Mouse (Mus musculus) kidney, embryonic 15.5 days (tissue): ENCODE measurements around the gene Rap1gap2. TPM values are rescaled to one million over a fixed set of nuclear protein-coding genes. Genes with fewer than 3 reads are reported as not detected.
"Not testable (repeated sequence)": the region's sequence is repeated elsewhere in the genome, so short reads cannot be mapped to it uniquely, and the experiment has no call there.

Experiments used
- ATAC-seq: fragments of 200-750 bp; cut with Nextera tagmentation; replicated peaks from 2 replicates; pipeline ENCODE4 v1.8.0; 2017; ENCODE audit warnings: moderate TSS enrichment; ENCODE audit not compliant: low FRiP score
- H3K27ac ChIP-seq: fragments of 300-500 bp; sonication (generic); 2 replicates; pipeline ENCODE4 v1.5.1; 2015; ENCODE audit warnings: mild to moderate bottlenecking, inconsistent platforms
- H3K27me3 ChIP-seq: fragments of 300-500 bp; sonication (generic); 2 replicates; pipeline ENCODE4 v1.6.1; 2015; ENCODE audit warnings: inconsistent platforms
- H3K36me3 ChIP-seq: fragments of 300-500 bp; sonication (generic); 2 replicates; pipeline ENCODE4 v1.6.1; 2015; ENCODE audit warnings: inconsistent platforms
- H3K4me1 ChIP-seq: fragments of 300-500 bp; sonication (generic); 2 replicates; pipeline ENCODE4 v1.6.1; 2015; ENCODE audit warnings: inconsistent platforms
- H3K4me2 ChIP-seq: fragments of 300-500 bp; sonication (generic); 2 replicates; pipeline ENCODE4 v1.6.1; 2015; ENCODE audit warnings: moderate library complexity, mild to moderate bottlenecking, inconsistent platforms
- H3K4me3 ChIP-seq: fragments of 300-500 bp; sonication (generic); replicated peaks from 2 replicates; pipeline ENCODE4 v1.5.1; 2015; ENCODE audit warnings: mild to moderate bottlenecking, inconsistent platforms
- H3K9ac ChIP-seq: fragments of 300-500 bp; sonication (generic); 2 replicates; pipeline ENCODE4 v1.6.1; 2015; ENCODE audit warnings: mild to moderate bottlenecking, inconsistent platforms
- H3K9me3 ChIP-seq: fragments of 300-500 bp; sonication (generic); replicated peaks from 2 replicates; pipeline ENCODE4 v1.6.1; 2016; ENCODE audit warnings: inconsistent platforms
- whole genome bisulfite sequencing: fragments of 180-500 bp; shearing (Covaris S2); methylation state at CpG from one replicate; pipeline ENCODE4 v1.1.7; 2015; ENCODE audit warnings: mixed read lengths; 5-methylcytosine and 5-hydroxymethylcytosine counted together
- polyA plus RNA-seq: library from polyadenylated mRNA; unstranded; fragments of >200 nt; fragmentation: Nextera tagmentation; extraction: Ambion mirVana; gene quantifications from 2 replicates; pipeline ENCODE4 v1.2.1, GENCODE M21; 2015

Gene Rap1gap2
- polyA plus RNA-seq, 1 experiment from 2014 or later, result 6.4 TPM

DNA sequence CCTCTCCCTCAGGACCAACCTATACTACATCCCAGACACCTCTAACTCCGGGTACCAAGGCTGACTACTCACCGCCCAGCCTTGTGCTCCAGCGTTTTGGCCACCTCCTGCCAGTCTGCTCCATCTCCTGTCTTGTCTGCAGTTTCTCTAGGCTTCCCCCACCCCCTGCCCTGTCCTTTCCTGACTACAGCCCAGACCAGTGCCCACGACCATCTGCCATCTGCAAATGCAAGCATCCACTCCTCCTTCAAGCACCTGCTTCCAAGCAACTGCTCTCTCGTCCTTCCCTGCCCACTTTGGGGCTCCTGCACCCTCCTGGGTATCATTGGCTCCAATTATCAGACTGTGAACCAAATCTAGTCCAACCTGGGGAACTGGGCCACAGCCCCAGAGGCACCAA, 24.3 kb downstream of the Rap1gap2 start:
- H3K36me3 ChIP-seq, result no peaks in the 10 kb centered on the region
- H3K27me3 ChIP-seq, result peaks cover 52% of the 10 kb centered on the region
- H3K4me1 ChIP-seq, result peaks cover 10% of the 10 kb centered on the region
- no peak overlapping the region for H3K4me2 ChIP-seq
- no peak for ATAC-seq
- no peak overlapping the region for H3K9ac ChIP-seq
- 68% methylated on average over 5 of the region's 5 CpGs for WGBS
- H3K4me3 ChIP-seq, result no peak overlapping the region
- H3K27ac ChIP-seq, result no peak overlapping the region
- no peaks in the 10 kb centered on the region for H3K9me3 ChIP-seq

DNA sequence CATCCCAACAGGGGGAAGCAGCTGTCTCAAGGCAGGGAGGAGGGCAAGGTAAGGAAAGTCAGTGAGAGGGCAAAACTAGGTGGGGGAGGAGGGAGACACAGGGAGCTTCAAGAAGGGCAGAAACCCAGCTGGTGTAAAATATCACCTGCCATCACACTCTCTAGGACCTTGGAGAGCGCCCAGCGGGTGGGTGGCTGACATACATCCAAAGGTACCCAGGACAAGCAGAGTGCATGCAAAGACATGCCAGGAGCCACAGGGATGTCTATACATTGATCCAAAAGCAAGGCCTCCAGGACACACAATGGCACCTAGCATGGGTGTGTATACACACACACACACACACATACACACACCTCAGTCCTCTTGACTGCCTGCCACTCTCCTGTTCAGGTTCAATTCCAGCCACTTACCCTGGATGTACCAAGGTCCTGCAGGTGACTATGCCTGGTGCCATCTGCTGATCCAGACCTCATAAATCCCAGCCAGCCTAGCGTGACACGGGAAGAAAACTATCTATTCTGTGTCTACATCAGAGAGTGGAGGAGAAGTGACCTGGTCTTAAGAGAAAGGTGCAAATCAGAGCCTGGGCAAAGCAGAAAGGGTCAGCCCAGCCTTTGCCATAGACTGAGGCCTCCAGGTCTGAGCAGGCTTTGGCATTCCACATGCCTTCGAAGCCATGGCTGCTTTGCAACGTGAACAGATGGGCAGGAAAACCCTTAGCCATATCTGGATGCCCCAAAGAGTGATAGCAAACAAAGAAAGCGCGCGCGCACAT, 25.6 kb downstream of the Rap1gap2 start:
- H3K4me2 ChIP-seq, result no peak overlapping the region
- H3K27ac ChIP-seq, result no peak overlapping the region
- no peak overlapping the region for H3K9ac ChIP-seq
- peaks cover 39% of the 10 kb centered on the region for H3K27me3 ChIP-seq
- no peak for ATAC-seq
- H3K4me1 ChIP-seq, result peaks cover 7% of the 10 kb centered on the region
- H3K36me3 ChIP-seq, result no peaks in the 10 kb centered on the region
- H3K4me3 ChIP-seq, result no peak overlapping the region
- no peaks in the 10 kb centered on the region for H3K9me3 ChIP-seq
- 61% methylated on average over 10 of the region's 10 CpGs for WGBS

DNA sequence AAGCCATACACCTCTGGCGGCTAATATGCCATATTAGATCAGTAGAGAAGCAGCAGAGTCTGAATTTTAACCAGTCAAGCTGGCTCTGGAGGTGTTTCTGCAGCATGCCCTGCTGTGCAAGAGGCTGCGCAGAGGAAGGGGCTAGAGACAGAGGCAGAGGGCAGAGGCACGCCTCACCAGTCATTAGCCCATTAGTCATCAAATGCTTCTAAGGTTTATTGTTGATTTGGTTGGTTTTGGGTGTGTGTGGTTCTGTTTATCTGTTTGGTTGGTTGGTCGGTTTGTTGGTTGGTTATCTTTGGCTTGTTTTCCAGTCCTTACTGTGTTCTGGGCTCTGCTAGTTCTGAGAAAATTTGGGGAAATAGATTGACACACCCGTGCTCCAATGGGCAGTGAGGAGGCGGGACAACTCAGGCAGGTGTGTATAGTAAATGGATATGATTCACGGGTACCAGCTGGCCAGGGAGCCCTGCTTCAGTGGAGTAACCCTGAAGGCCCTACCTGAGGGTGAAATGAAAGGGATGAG, 26.8 kb downstream of the Rap1gap2 start:
- Histone ChIP-seq H3K9me3 (no peaks in the 10 kb centered on the region), H3K9ac (no peak overlapping the region), H3K27ac (no peak overlapping the region), H3K36me3 (no peaks in the 10 kb centered on the region), H3K4me3 (no peak overlapping the region), H3K4me1 (no peaks in the 10 kb centered on the region), H3K27me3 (peaks cover 26% of the 10 kb centered on the region), H3K4me2 (no peak overlapping the region)
- WGBS, result 71% methylated on average over 7 of the region's 7 CpGs
- ATAC-seq, result no peak

DNA sequence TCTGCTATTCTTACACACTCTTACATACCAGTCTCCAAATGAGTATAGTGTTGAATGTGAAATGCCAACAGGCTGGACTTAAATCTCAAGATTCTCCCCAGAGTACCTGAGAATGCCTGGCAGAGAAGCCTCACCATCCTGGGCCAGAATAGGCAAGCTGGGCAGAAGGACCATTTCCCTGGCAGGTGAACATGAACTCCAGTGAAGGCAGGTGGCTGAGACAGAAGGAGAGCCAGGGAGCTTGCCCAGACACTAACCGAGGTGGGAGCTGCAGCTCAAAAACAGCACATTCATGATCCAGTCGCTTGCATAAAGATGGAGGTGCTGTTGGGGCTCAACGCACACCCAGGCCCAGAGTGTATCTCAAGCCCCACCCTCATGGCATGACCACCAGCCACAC, 28.3 kb downstream of the Rap1gap2 start:
- Histone ChIP-seq H3K4me3 (no peak overlapping the region), H3K9me3 (no peaks in the 10 kb centered on the region), H3K9ac (no peak overlapping the region), H3K27me3 (peaks cover 12% of the 10 kb centered on the region), H3K4me1 (no peaks in the 10 kb centered on the region), H3K27ac (no peak overlapping the region), H3K4me2 (no peak overlapping the region), H3K36me3 (no peaks in the 10 kb centered on the region)
- WGBS, result 79% methylated on average over 3 of the region's 3 CpGs
- no peak for ATAC-seq

DNA sequence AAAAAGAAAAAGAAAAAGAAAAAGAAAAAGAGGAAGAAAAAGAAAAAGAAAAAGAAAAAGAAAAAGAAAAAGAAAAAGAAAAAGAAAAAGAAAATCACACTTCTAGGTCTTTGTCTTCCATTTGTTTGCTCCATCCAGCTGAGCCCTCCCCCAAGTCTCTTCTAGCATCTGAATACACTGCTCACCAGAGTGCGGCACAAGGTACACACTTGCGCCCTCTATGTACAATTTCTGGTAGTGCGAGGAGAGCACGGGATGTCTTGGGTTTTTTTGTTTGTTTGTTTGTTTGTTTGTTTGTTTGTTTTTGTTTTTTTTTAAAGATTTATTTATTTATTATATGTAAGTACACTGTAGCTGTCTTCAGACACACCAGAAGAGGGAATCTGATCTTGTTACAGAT, 29.4 kb downstream of the Rap1gap2 start:
- ATAC-seq, H3K9me3 ChIP-seq, H3K27ac ChIP-seq, H3K36me3 ChIP-seq, H3K27me3 ChIP-seq, H3K4me3 ChIP-seq, H3K4me1 ChIP-seq, H3K9ac ChIP-seq, H3K4me2 ChIP-seq: not testable (repeated sequence)
- 55% methylated on average over 4 of the region's 4 CpGs for WGBS

DNA sequence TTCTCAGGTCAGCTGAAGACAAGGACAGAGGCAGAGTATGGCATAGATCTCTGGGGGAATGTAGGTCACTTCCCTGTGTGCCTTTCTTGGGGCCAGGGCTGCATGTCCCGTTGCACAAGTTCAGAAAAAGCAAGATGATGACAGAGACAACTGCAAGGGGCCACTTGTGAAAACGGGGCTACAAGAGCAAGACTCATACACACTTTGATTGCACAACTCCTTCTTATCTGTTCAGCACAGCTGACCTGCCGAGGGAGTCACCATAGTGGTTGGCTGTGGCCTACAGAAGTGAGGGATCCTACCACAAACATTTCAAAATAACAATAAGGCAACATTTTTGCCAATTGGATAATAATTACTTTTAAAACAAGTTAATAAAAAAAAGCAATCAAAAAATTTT, 33.6 kb downstream of the Rap1gap2 start:
- H3K4me1 ChIP-seq, result no peaks in the 10 kb centered on the region
- H3K4me2 ChIP-seq, result no peak overlapping the region
- 58% methylated on average over 3 of the region's 3 CpGs for WGBS
- no peak overlapping the region for H3K9ac ChIP-seq
- no peaks in the 10 kb centered on the region for H3K27me3 ChIP-seq
- no peak overlapping the region for H3K27ac ChIP-seq
- no peaks in the 10 kb centered on the region for H3K9me3 ChIP-seq
- H3K4me3 ChIP-seq, result no peak overlapping the region
- no peaks in the 10 kb centered on the region for H3K36me3 ChIP-seq
- ATAC-seq, result 0 out of 2 replicates have a peak, but pooled peaks have one; percentile 29

DNA sequence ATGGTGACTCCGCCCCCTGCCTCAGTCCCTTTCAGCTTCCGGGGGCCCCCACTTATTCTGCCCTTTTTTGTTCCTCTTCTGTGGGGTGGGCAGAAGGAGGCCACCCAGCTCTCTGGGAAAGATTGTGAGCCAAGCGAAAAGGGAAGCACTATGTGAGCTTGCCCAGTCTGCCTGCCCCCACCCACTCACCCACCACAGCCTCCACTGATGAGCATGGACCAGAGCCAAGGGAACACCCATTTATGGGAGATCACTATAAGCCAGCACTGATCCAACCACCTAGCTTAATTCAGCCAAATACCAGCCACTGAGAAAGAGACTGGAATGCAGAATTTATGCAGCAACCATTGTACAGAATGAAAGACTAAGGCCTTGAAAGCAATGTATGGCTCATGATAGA, 34.8 kb downstream of the Rap1gap2 start:
- Histone ChIP-seq H3K9me3 (no peaks in the 10 kb centered on the region), H3K27me3 (no peaks in the 10 kb centered on the region), H3K36me3 (no peaks in the 10 kb centered on the region), H3K9ac (no peak overlapping the region), H3K4me2 (no peak overlapping the region), H3K4me1 (no peaks in the 10 kb centered on the region), H3K27ac (no peak overlapping the region), H3K4me3 (no peak overlapping the region)
- ATAC-seq, result no peak
- WGBS, result 92% methylated on average over 3 of the region's 3 CpGs

DNA sequence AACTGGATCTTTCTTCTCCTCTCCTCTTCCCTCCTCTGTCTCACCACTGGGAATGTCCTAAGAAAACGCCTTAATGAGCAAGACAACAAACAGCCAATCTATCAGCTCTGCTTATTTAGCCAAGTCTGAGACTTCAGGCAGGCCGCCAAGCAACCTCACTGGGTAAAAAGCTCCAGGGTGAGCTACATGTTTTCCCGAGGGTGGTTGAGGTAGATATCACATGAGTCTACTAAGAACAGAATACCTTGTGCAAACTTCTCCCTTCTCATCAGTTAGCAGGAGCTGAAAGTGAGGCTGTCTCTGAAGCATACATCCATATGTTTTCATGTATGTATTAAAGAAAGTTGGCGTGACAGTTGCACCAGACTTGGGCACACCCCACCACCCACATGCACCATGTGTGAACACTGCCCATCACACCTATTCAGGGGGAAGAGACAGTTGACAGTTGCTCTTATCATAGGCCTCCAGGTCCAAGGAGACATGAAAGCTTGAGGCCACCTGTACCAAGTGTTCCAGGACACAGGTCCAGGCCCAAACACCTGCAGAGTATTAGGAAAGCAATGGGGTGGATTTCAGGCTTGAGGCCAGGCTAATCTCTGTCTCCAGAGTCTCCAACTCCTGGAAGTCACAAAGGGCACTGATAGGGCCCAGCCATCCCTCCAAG, 35.8 kb downstream of the Rap1gap2 start:
- no peak overlapping the region for H3K4me3 ChIP-seq
- H3K27me3 ChIP-seq, result no peaks in the 10 kb centered on the region
- H3K36me3 ChIP-seq, result no peaks in the 10 kb centered on the region
- no peak overlapping the region for H3K9ac ChIP-seq
- H3K4me1 ChIP-seq, result no peaks in the 10 kb centered on the region
- H3K4me2 ChIP-seq, result no peak overlapping the region
- no peak for ATAC-seq
- no peaks in the 10 kb centered on the region for H3K9me3 ChIP-seq
- H3K27ac ChIP-seq, result no peak overlapping the region
- 72% methylated on average over 4 of the region's 4 CpGs for WGBS

DNA sequence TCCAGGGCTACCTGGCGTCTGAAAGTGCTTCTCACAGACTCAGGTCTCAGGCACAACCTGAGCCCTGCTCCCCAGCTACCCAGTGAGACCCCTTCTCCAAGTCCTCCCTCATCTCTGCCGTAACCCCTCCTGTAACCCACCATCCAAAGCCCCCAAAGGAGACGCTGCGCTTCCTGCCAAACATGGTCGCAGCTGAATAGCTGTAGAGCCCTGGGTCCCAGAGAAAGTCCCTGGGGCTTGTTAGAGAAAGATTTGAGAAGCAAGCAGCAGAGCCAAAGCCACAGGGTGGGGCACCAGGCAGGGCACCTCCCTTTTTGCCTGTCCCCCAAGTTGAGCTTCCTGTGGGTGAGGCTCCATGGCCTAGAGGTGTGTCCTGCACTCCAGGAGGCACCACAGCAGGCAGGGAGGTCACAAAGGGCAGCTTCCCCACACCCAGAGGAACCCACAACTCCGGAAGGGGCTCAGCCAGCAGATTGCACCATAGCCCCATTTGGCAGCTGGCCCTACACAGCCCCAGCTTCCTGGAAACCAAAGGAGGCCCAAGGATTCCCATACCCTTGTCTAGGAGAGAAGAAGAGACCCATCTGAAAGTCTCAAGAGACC, 38.2 kb downstream of the Rap1gap2 start:
- Histone ChIP-seq H3K4me1 (no peaks in the 10 kb centered on the region), H3K27ac (no peak overlapping the region), H3K9me3 (no peaks in the 10 kb centered on the region), H3K36me3 (no peaks in the 10 kb centered on the region), H3K9ac (no peak overlapping the region), H3K27me3 (no peaks in the 10 kb centered on the region), H3K4me3 (no peak overlapping the region), H3K4me2 (no peak overlapping the region)
- no peak; the same call in 1 of the 2 replicates for ATAC-seq
- WGBS, result 71% methylated on average over 6 of the region's 6 CpGs

DNA sequence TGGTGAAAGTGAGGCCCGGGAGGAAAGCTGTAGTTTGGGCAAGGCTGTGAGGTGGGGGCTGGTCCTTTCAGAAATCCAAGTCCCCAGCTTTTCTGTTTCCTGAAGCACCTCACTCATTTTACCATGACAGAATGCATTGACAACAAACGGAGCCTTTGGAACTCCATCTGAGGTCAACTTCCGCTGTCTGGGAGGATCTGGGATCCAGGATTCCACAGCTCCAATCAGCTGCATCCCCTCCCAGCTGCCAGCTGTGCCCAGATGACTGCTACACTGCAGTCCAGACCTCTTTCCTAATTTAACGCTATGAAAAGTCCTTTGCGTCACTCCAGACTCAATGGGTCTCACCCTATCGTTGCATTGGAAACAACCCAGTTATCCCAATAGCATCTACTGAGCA, 41.0 kb downstream of the Rap1gap2 start:
- no peaks in the 10 kb centered on the region for H3K4me1 ChIP-seq
- H3K27me3 ChIP-seq, result no peaks in the 10 kb centered on the region
- H3K9ac ChIP-seq, result no peak overlapping the region
- no peak overlapping the region for H3K4me2 ChIP-seq
- 67% methylated on average over 6 of the region's 6 CpGs for WGBS
- H3K9me3 ChIP-seq, result no peaks in the 10 kb centered on the region
- H3K4me3 ChIP-seq, result no peak overlapping the region
- ATAC-seq, result no peak
- no peak overlapping the region for H3K27ac ChIP-seq
- no peaks in the 10 kb centered on the region for H3K36me3 ChIP-seq

DNA sequence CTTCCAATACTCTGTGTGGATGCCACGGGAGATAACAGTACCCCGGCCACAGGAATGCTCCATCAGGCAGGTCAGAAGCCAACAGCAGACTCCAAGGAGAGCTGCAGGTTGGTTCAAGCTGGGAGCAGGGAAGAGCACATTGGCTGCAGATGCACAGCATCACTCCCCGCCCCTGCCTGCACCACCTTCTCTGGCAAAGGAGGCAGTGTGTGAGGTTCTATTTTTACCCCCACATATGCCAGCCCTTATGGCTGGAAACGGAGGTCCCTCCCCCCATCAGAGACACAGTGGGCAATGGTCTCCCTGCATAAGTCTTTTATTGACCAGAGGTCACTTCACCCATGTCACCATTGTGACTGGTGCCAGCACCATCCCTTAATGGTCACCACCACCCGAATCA, 42.3 kb downstream of the Rap1gap2 start:
- Histone ChIP-seq H3K4me1 (no peaks in the 10 kb centered on the region), H3K27me3 (no peaks in the 10 kb centered on the region), H3K9me3 (no peaks in the 10 kb centered on the region), H3K4me3 (no peak overlapping the region), H3K27ac (no peak overlapping the region), H3K36me3 (no peaks in the 10 kb centered on the region), H3K9ac (no peak overlapping the region), H3K4me2 (no peak overlapping the region)
- WGBS, result 74% methylated on average over 5 of the region's 5 CpGs
- no peak for ATAC-seq

DNA sequence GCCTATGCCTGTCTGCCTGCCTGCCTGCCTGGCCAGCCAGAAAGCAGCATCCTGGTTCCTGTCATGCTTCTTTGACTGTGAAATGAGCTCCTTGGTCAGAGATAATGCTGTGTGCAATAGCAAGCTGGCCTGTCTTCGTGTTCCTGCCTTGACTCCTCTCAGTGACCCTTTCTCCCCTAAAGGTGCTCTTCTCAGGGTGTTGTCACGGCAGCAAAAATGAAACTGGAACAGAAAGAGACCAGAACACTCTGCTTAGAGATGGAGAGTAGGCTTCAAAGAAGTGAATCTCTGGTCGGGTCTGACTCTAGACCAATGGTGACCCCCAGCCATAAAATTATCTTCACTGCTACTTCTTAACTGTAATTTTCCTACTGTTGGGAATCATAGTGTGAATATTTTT, 42.7 kb downstream of the Rap1gap2 start:
- Histone ChIP-seq H3K9me3 (no peaks in the 10 kb centered on the region), H3K4me1 (no peaks in the 10 kb centered on the region), H3K4me2 (no peak overlapping the region), H3K9ac (no peak overlapping the region), H3K27me3 (no peaks in the 10 kb centered on the region), H3K27ac (no peak overlapping the region), H3K4me3 (no peak overlapping the region), H3K36me3 (no peaks in the 10 kb centered on the region)
- ATAC-seq, result no peak
- WGBS, result 61% methylated on average over 3 of the region's 3 CpGs
